Mouse (Mus musculus): ENCODE results near the gene Tbca. TPM values are rescaled to one million over a fixed set of nuclear protein-coding genes. Genes with fewer than 3 reads are reported as not detected.

Gene Tbca
- polyA plus RNA-seq, 1 experiment from 2014 or later: 324 TPM

DNA sequence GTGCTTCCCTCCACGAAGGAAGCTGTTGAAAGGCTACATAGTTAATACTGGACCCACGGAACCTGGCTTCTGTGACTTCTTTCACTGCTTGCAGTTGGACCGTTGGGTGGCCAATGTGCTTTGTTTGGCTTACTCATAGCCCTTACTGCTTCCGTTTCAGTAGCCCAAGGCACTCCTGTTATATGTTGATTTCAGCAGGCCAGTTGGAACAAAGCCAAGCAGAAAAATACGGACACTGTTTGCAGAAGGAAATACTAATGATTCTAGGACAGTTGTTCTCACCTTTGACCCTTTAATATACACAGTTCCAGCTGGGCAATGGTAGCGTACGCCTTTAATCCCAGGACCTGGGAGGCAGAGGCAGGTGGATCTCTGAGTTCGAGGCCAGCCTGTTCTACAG is 70.5 kb downstream of the Tbca start:
- DNase-seq (ENCODE audit: low spot score) (no peak), ATAC-seq (replicated peaks; ENCODE audit: low FRiP score, low read depth) (no peak)
- Histone ChIP-seq H3K36me3 (ENCODE audit: insufficient read depth, low read length) (no peaks in the 10 kb centered on the region), H3K27ac (no peak overlapping the region), H3K4me3 (replicated peaks; ENCODE audit: low read depth, low read length) (no peak overlapping the region), H3K4me2 (ENCODE audit: low read length) (no peak overlapping the region), H3K9ac (ENCODE audit: low read depth, low read length) (no peak overlapping the region), H3K27me3 (ENCODE audit: insufficient read depth, low read length) (no peaks in the 10 kb centered on the region), H3K9me3 (replicated peaks; ENCODE audit: low read length) (no peaks in the 10 kb centered on the region), H3K4me1 (replicated peaks; ENCODE audit: insufficient read depth, low read length) (no peaks in the 10 kb centered on the region)
- TF ChIP-seq CTCF (IDR thresholded peaks at IDR 0.05; ENCODE audit: low read depth): no peak
- WGBS: 73% methylated on average over 8 of the region's 8 CpGs

DNA sequence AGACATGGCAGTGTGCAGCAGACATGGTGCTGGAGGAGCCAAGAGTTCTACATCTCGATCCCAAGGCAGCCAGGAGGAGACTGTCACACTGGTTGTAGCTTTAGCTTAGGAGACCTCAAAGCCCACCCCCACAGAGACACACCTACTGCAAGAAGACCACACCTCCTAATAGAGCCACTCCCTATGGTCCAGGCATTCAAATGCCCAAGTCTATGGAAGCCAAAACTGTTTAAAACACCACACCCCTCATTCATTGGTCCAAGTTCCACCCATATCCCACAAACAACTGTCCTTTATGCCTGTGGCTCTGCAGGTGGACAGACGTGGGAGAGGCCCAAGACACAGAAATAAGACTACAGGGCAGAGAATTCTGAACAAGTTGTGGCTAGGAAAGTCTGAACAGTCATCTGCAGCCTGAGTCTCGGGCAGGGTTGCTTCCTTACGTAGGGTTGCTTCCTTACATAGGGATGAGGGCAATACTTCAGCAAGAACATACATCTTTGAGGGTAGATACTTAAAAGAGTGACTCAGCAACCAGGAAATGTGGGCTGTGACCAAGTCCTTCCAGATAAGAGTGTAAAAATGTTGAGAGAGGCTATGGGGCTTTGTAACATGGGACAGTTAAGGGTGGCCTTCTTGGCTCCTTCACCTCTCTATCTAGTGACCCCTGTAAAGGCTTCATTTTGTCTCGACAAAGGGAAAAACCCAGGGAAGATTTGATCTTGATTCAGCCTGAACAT is 74.0 kb downstream of the Tbca start:
- no peak overlapping the region for H3K4me2 ChIP-seq (ENCODE audit: low read length)
- 74% methylated on average over 5 of the region's 5 CpGs for WGBS
- H3K27me3 ChIP-seq (ENCODE audit: insufficient read depth, low read length): peaks cover 13% of the 10 kb centered on the region
- no peaks in the 10 kb centered on the region for H3K36me3 ChIP-seq (ENCODE audit: insufficient read depth, low read length)
- no peaks in the 10 kb centered on the region for H3K9me3 ChIP-seq (replicated peaks; ENCODE audit: low read length)
- no peak for ATAC-seq (replicated peaks; ENCODE audit: low FRiP score, low read depth)
- no peak for DNase-seq (ENCODE audit: low spot score)
- H3K4me1 ChIP-seq (replicated peaks; ENCODE audit: insufficient read depth, low read length): no peaks in the 10 kb centered on the region
- no peak overlapping the region for H3K27ac ChIP-seq
- no peak overlapping the region for H3K9ac ChIP-seq (ENCODE audit: low read depth, low read length)
- no peak for TF ChIP-seq CTCF (IDR thresholded peaks at IDR 0.05; ENCODE audit: low read depth)
- no peak overlapping the region for H3K4me3 ChIP-seq (replicated peaks; ENCODE audit: low read depth, low read length)

DNA sequence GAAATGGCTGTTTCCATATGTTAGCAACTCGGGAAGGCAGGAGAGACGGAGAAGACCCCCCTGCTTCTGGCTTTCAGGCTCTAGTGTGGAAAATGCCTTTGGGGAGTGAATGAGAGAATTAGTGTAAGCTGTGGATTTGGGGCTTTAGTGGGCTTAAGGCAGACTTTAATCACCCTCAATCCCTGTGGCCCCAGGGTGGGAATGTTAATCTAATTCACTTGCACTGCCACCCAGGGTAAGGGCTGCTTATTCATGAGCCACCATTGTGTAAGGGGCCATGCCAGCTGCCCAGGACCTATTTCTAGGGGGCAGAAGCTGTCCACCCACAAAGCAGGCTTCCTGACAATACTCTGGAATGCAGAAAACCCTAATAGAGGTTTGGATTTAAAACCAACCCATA is 78.2 kb downstream of the Tbca start:
- DNase-seq (ENCODE audit: low spot score): no peak
- no peaks in the 10 kb centered on the region for H3K9me3 ChIP-seq (replicated peaks; ENCODE audit: low read length)
- H3K27ac ChIP-seq: no peak overlapping the region
- no peak for TF ChIP-seq CTCF (IDR thresholded peaks at IDR 0.05; ENCODE audit: low read depth)
- H3K9ac ChIP-seq (ENCODE audit: low read depth, low read length): no peak overlapping the region
- no peak overlapping the region for H3K4me2 ChIP-seq (ENCODE audit: low read length)
- WGBS: 49% methylated on average over 2 of the region's 2 CpGs
- no peaks in the 10 kb centered on the region for H3K36me3 ChIP-seq (ENCODE audit: insufficient read depth, low read length)
- H3K4me3 ChIP-seq (replicated peaks; ENCODE audit: low read depth, low read length): no peak overlapping the region
- ATAC-seq (replicated peaks; ENCODE audit: low FRiP score, low read depth): no peak
- H3K27me3 ChIP-seq (ENCODE audit: insufficient read depth, low read length): peaks cover 48% of the 10 kb centered on the region
- peaks cover 2% of the 10 kb centered on the region; the same call in 1 of the 2 replicates for H3K4me1 ChIP-seq (replicated peaks; ENCODE audit: insufficient read depth, low read length)

DNA sequence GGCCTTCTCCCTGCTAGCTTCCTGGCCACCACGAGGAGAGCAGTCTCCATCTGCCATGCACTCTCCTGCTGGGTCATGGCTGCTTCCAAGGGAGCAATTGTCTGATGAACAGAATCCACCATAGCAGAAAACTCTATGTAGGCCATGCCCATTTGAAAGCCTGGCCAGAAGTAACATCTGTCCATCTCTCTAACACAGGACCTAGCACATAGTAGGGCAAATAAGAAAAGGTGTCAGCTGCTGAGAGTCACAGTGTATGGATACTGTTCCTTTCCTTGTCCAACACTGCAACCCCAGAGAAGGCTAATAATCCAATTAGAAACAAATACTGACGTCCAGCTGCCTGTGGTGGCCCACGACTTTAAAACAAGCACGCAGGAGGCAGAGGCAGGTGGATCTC is 79.1 kb downstream of the Tbca start:
- no peak overlapping the region for H3K4me2 ChIP-seq (ENCODE audit: low read length)
- H3K36me3 ChIP-seq (ENCODE audit: insufficient read depth, low read length): no peaks in the 10 kb centered on the region
- no peak overlapping the region for H3K9ac ChIP-seq (ENCODE audit: low read depth, low read length)
- H3K27ac ChIP-seq: no peak overlapping the region
- TF ChIP-seq CTCF (IDR thresholded peaks at IDR 0.05; ENCODE audit: low read depth): no peak
- H3K9me3 ChIP-seq (replicated peaks; ENCODE audit: low read length): no peaks in the 10 kb centered on the region
- no peak for DNase-seq (ENCODE audit: low spot score)
- no peak overlapping the region for H3K4me3 ChIP-seq (replicated peaks; ENCODE audit: low read depth, low read length)
- H3K27me3 ChIP-seq (ENCODE audit: insufficient read depth, low read length): peaks cover 56% of the 10 kb centered on the region
- ATAC-seq (replicated peaks; ENCODE audit: low FRiP score, low read depth): no peak
- H3K4me1 ChIP-seq (replicated peaks; ENCODE audit: insufficient read depth, low read length): peaks cover 2% of the 10 kb centered on the region; the same call in 1 of the 2 replicates
- WGBS: 59% methylated on average over 4 of the region's 4 CpGs

DNA sequence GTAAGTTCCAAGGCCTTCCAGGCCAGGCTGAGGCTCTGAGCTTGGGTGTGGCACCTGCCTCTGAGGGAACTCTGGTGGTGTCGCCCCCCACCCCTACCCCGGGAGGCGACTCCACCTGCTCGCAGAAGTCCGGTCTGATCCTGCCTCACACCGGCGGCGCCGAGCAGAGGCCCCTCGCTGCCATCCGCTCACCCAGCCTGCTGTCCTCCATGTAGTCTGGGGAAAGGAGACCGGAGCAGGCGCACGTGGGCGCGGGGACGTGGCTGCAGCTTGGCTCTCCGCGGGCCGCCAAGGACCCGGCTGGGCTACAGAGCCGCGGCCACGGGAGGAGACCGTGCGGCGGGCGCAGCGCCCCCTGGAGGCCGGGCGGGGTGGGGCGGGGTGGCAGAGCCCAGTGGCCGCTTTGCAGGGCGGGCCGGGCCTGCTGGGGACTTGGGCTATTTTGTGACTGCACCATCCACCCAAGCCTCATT is 79.8 kb downstream of the Tbca start:
- Histone ChIP-seq H3K4me1 (replicated peaks; ENCODE audit: insufficient read depth, low read length) (peaks cover 2% of the 10 kb centered on the region; the same call in 1 of the 2 replicates), H3K36me3 (ENCODE audit: insufficient read depth, low read length) (no peaks in the 10 kb centered on the region), H3K4me3 (replicated peaks; ENCODE audit: low read depth, low read length) (peak overlapping the region; percentile 22), H3K27ac (no peak overlapping the region), H3K9me3 (replicated peaks; ENCODE audit: low read length) (no peaks in the 10 kb centered on the region), H3K4me2 (ENCODE audit: low read length) (peak overlapping the region; percentile 53), H3K9ac (ENCODE audit: low read depth, low read length) (no peak overlapping the region), H3K27me3 (ENCODE audit: insufficient read depth, low read length) (peaks cover 63% of the 10 kb centered on the region)
- ATAC-seq (replicated peaks; ENCODE audit: low FRiP score, low read depth) (peak; percentile 85), DNase-seq (ENCODE audit: low spot score) (no peak)
- TF ChIP-seq CTCF (IDR thresholded peaks at IDR 0.05; ENCODE audit: low read depth): peak; percentile 71
- 2% methylated on average over 27 of the region's 35 CpGs for WGBS

DNA sequence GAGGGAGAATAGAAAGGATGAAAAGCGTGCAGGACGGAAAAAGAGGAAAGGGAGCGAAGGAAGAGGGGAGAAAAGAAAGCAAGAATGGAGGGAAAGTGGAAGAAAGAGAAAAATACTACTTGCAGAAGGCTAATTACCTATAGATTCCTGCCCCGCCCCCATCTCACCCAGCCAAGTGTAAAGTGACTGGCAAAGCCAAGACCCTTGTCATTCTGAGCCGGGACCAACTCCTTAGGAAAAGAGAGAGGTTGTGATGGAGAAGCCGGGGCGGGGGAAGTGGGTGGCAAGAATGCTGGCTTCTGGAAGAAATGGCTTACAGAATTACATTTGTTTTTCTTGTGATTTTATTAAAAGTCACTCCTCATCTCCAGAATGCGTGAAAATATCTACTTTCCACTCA is 80.8 kb downstream of the Tbca start:
- H3K4me3 ChIP-seq (replicated peaks; ENCODE audit: low read depth, low read length): no peak overlapping the region
- peaks cover 72% of the 10 kb centered on the region for H3K27me3 ChIP-seq (ENCODE audit: insufficient read depth, low read length)
- H3K36me3 ChIP-seq (ENCODE audit: insufficient read depth, low read length): no peaks in the 10 kb centered on the region
- H3K27ac ChIP-seq: no peak overlapping the region
- H3K9ac ChIP-seq (ENCODE audit: low read depth, low read length): no peak overlapping the region
- no peak for TF ChIP-seq CTCF (IDR thresholded peaks at IDR 0.05; ENCODE audit: low read depth)
- H3K9me3 ChIP-seq (replicated peaks; ENCODE audit: low read length): no peaks in the 10 kb centered on the region
- no peak overlapping the region for H3K4me2 ChIP-seq (ENCODE audit: low read length)
- peaks cover 2% of the 10 kb centered on the region; the same call in 1 of the 2 replicates for H3K4me1 ChIP-seq (replicated peaks; ENCODE audit: insufficient read depth, low read length)
- WGBS: 2% methylated on average over 8 of the region's 8 CpGs
- DNase-seq (ENCODE audit: low spot score): no peak
- no peak for ATAC-seq (replicated peaks; ENCODE audit: low FRiP score, low read depth)
